Mouse (Mus musculus) gastrocnemius, postnatal 14 days (tissue): ENCODE measurements around the gene Pdxp. TPM values are rescaled to one million over a fixed set of nuclear protein-coding genes. Genes with fewer than 3 reads are reported as not detected.
A peak's percentile ranks its signal among the peaks of the same experiment; 100 is the strongest.

Experiments used
- DNase-seq: peaks from one replicate; pipeline ENCODE4 v3.0.0; 2021; ENCODE audit warnings: mixed read lengths
- intact Hi-C: fragments of 180-260 bp; cut with DNase I; formaldehyde crosslinking; loops from one replicate; pipeline ENCODE4 v1.15.1; 2025; ENCODE audit warnings: low total_unique reads
- microRNA-seq, 2 experiments: library from miRNA; unstranded; fragments of <30 nt; microRNA quantifications; one replicate each; pipeline ENCODE4 v1.2.0; 2021
- total RNA-seq, 2 experiments: library from RNA; stranded (reverse); gene quantifications; 2 replicates each; pipeline ENCODE4 v1.2.3; 2021

The Pdxp gene
- total RNA-seq, 2 experiments from 2014 or later = 4.8 to 6.8 TPM

- no peak for DNase-seq
- intact Hi-C loops = no loop called here
Measured at GRCm38 (mm10) chr15:78948883-78949282, 35.2 kb downstream of the Pdxp start.

GRCm38 (mm10) chr15:78955663-78956062 lies 41.9 kb downstream of the Pdxp start:
- DNase-seq = no peak
- intact Hi-C loops = no loop called here

DNA sequence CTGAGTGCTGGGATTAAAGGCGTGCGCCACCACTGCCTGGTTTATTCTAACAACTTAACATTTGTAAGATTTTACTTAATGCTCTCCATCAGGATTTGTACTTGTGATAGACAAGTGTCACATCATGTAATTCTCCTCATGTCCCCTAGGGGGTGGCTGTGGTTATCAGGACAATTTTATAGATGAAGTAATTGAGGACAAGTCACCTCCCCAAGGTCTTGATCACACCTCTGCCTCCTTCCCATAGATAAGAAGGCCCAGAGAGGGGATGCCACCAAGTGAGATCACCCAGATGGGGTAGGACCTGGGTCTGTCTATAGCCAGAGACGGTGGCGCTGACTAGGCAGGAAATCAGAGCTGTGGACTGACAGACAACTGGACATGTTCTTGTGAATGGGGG lies 42.6 kb downstream of the Pdxp start:
- no peak for DNase-seq
- intact Hi-C loops = no loop called here

DNA sequence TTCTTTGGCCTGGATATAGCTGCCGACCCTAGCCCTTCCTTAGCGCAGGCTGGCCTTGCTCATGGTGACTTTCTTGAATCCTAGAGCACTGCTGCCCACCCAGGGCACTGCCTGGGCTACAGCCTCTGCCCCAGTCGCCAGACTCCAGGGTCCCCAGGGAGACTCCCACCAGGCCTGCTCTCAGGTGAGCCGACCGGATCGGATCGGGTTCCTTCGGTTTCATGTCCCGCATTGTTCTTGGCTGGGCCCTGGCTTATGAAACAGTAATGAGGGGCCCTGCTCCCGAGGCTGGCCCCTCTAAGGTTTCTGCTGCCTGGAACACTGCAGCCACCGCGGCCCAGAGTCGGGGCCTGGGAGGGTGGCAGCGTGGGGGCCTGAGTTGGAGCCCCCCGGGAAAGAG lies 43.3 kb downstream of the Pdxp start:
- DNase-seq = no peak
- intact Hi-C loops = no loop called here

DNA sequence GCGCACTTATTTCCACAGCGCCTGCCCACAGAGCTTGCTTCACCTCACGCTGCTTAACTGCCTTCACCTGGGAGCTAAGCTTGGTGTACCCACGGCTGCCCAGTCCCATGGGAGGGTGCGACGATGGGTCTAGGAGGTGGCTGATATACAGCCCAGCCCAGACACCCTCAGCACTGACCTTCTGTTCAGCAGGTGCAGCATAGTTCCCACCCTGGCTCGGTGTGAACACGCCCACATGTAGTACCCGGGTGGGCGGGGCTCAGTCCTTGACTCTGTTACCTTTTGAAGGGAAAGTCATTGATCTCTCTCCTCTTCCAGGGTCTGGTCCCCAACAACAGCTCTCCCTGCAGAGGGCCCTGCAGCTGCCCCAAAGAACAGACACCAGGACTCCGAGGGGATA lies 45.8 kb downstream of the Pdxp start:
- no peak for DNase-seq
- intact Hi-C loops = no loop called here

DNA sequence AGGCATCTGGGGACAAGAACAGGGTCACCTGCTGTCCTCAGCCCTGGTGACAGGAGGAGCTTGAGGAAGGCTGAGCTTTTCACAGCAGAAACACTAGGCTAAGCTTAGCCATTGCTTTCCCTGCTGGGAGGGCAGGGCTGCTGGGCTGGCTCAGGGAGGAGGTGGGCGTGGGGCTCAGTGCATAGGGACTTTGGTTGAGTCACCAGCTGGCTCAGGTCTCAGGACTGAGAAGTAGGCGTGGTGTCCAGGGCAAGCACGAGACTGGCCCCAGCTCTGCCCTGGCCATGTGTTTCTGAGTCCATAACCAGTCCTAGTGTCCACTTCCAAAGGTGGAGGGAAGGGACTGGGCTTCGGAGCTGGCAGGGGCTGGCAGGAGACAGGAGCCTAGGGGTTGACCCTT lies 46.4 kb downstream of the Pdxp start:
- intact Hi-C loops = no loop called here

GRCm38 (mm10) chr15:78962885-78963284 lies 49.2 kb downstream of the Pdxp start:
- intact Hi-C loops = no loop called here
- peak; percentile 80 for DNase-seq

More for the DNA sequence above, 46.4 kb downstream of the Pdxp start:
- peak; percentile 85 for DNase-seq

Small RNA genes lying within 50 kb of the gene (microRNA-seq; reads per million reads assigned to microRNA genes)
- gene Mir6955 = 0 to 0.32 reads per million in 2 experiments

Other genes starting within 250 kb of the Pdxp start
- under 1 TPM; 0.07 to 0.62 TPM for gene Elfn2, start 195.1 kb upstream of the Pdxp start, total RNA-seq
- gene Mfng, start 140.4 kb upstream of the Pdxp start, total RNA-seq = 1 to 10 TPM; 5.6 to 7.1 TPM
- 1 to 10 TPM; 9.6 to 9.7 TPM for gene Card10, start 110.9 kb upstream of the Pdxp start, total RNA-seq
- gene Cdc42ep1, start 71.3 kb upstream of the Pdxp start, total RNA-seq = 10 to 100 TPM; 22.7 to 23.6 TPM
- gene Lgals2, start 58.4 kb upstream of the Pdxp start, total RNA-seq = not detected
- 10 to 100 TPM; 28.0 to 28.2 TPM for gene Gga1, start 36.7 kb upstream of the Pdxp start, total RNA-seq
- not detected for gene Gm49510, start 14.3 kb upstream of the Pdxp start, total RNA-seq
- 1 to 10 TPM; 3.3 to 3.6 TPM for gene Sh3bp1, start 14.2 kb upstream of the Pdxp start, total RNA-seq
- gene Lgals1, start 12.8 kb downstream of the Pdxp start, total RNA-seq = 100 to 1,000 TPM; 398 to 459 TPM
- gene Nol12, start 21.0 kb downstream of the Pdxp start, total RNA-seq = 10 to 100 TPM; 28.3 to 30.3 TPM
- gene Triobp, start 33.8 kb downstream of the Pdxp start, total RNA-seq = 10 to 100 TPM; 57.9 to 80.0 TPM
- 100 to 1,000 TPM; 129 to 164 TPM for gene H1f0, start 114.5 kb downstream of the Pdxp start, total RNA-seq
- gene Galr3, start 128.0 kb downstream of the Pdxp start, total RNA-seq = under 1 TPM in 1 of 2 experiments, not detected in 1; 0.23 TPM
- 1 to 10 TPM; 5.4 to 6.1 TPM for gene Ankrd54, start 149.0 kb downstream of the Pdxp start, total RNA-seq
- 10 to 100 TPM; 65.8 to 69.7 TPM for gene Eif3l, start 161.3 kb downstream of the Pdxp start, total RNA-seq
- gene Micall1, start 195.0 kb downstream of the Pdxp start, total RNA-seq = 10 to 100 TPM; 14.4 to 15.8 TPM
- 10 to 100 TPM; 62.4 to 74.9 TPM for gene Polr2f, start 227.1 kb downstream of the Pdxp start, total RNA-seq
- 1 to 10 TPM in 1 of 2 experiments, under 1 TPM in 1; 0.43 to 1.1 TPM for gene 1700088E04Rik, start 227.3 kb downstream of the Pdxp start, total RNA-seq